Mouse (Mus musculus) testis, adult 2 months (tissue): Measurements from ENCODE around the gene Npm1. TPM values are rescaled to one million over a fixed set of nuclear protein-coding genes. Genes with fewer than 3 reads are reported as not detected.

ENCODE experiments used
- H3K27ac ChIP-seq: fragments of 200-500 bp; 2 replicates; pipeline ENCODE4 v1.5.1; 2012; ENCODE audit warnings: low read depth, low read length; ENCODE audit not compliant: control insufficient read depth, insufficient read depth
- H3K27me3 ChIP-seq: fragments of 200-500 bp; 2 replicates; pipeline ENCODE4 v1.6.1; 2012; ENCODE audit warnings: mild to moderate bottlenecking, low read length, moderate library complexity; ENCODE audit not compliant: control insufficient read depth, insufficient read depth
- H3K36me3 ChIP-seq: fragments of 200-500 bp; 2 replicates; pipeline ENCODE4 v1.6.1; 2012; ENCODE audit warnings: mild to moderate bottlenecking, low read length; ENCODE audit not compliant: control insufficient read depth, insufficient read depth
- H3K4me1 ChIP-seq: fragments of 200-500 bp; 2 replicates; pipeline ENCODE4 v1.6.1; 2012; ENCODE audit warnings: low read length; ENCODE audit not compliant: control insufficient read depth, insufficient read depth
- H3K4me3 ChIP-seq: fragments of 200-500 bp; 2 replicates; pipeline ENCODE4 v1.5.1; 2012; ENCODE audit warnings: low read depth, mild to moderate bottlenecking, low read length, moderate library complexity, mixed read lengths; ENCODE audit not compliant: control insufficient read depth
- CTCF ChIP-seq: fragments of 200-500 bp; IDR thresholded peaks from 2 replicates; pipeline ENCODE4 v1.5.1; 2012; ENCODE audit warnings: low read depth, mild to moderate bottlenecking, inconsistent platforms, low read length, moderate library complexity; ENCODE audit not compliant: control insufficient read depth, insufficient read depth, insufficient replicate concordance
- POLR2A ChIP-seq: fragments of 200-500 bp; IDR thresholded peaks from 2 replicates; pipeline ENCODE4 v1.6.1; 2012; ENCODE audit warnings: low read depth, mild to moderate bottlenecking, inconsistent platforms, low read length, moderate library complexity; ENCODE audit not compliant: control insufficient read depth
- polyA plus RNA-seq: library from polyadenylated mRNA; depleted of rRNA; stranded (reverse); fragments of >200 nt; gene quantifications from 2 replicates; pipeline ENCODE4 v1.2.3, GENCODE M21; 2012

Gene Npm1
- polyA plus RNA-seq, 1 experiment = 114 TPM

DNA sequence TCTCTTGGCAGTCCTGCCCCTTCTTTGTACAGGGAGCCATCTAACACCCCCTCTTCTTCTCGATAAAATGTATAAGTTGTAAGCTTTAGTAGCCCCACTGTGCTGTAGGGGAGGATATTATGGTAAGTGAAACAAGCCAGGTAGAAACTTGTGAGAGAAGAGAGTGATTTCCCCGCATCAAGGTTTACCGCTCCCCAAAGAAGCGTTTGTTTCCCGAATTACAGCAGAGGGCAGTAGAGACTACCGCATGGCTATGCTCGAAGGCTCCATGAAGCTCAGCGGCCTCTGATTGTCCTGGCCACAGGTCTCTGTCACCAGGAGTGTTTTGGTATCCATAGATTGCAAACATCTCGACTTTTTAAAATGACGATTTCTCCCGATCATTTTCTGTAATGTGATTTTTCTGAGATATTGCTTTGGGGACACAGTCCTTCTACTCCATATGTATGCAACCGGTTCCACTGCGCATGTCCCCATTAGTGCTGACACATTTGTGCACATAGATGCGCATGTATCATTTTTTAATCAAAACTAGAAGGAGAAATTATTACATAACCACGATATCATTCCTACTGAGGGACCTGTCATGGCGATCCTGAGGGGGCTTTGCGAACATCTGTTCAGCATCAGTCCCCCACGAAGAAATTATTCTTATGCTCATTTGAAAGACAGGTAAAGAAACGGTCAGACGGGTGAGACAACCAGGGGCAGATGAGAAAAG lies 13.7 kb upstream of the Npm1 start:
- Histone ChIP-seq H3K27ac (no peak overlapping the region), H3K27me3 (no peaks in the 10 kb centered on the region), H3K36me3 (no peaks in the 10 kb centered on the region), H3K4me3 (no peak overlapping the region), H3K4me1 (peaks cover 3% of the 10 kb centered on the region)
- TF ChIP-seq POLR2A (no peak), CTCF (peak; percentile 57; the same call in 1 of the 2 replicates)

DNA sequence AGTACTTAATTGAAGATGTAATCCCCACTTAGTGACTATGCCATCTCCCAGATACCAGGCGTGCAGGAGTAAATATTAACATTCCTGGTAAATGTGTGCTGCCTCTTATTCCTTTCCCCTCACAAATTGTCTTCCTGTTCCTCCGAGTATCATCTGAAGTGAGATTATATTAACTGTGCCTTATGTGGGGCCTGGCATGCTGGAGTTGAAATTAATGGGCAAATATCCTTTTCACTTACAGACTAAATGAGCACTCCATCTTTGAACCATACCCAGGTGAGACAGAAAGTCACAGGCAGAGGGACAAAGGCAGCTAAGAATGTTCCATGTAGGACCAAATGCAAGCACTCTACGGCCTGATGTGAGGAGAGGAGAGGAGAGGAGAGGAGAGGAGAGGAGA lies 12.8 kb upstream of the Npm1 start:
- H3K4me3 ChIP-seq = no peak overlapping the region
- H3K27me3 ChIP-seq = no peaks in the 10 kb centered on the region
- H3K36me3 ChIP-seq = no peaks in the 10 kb centered on the region
- H3K4me1 ChIP-seq = peaks cover 3% of the 10 kb centered on the region
- TF ChIP-seq CTCF (no peak), POLR2A (no peak)
- no peak overlapping the region for H3K27ac ChIP-seq

DNA sequence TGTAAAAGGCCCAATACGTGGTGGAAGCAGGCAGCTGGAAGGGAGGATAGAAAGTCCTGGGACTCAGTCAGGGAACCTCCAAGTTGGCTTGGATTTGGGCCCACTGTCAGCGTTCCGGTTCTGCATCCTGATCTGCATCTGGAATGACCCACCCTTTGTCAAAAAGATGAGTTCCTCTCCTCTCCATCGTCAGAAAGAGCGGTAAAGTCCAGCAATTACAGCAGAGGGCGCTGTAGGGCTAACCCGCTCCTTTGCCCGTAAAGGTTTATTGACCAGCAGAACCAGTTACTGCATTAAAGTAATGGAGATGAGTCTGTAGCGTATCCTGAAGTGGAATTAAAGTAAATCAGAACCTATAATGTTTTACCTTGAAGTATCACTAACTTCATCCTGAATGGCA lies 7.5 kb upstream of the Npm1 start:
- H3K27me3 ChIP-seq = no peaks in the 10 kb centered on the region
- H3K27ac ChIP-seq = no peak overlapping the region
- H3K4me3 ChIP-seq = no peak overlapping the region
- TF ChIP-seq POLR2A (no peak), CTCF (peak; percentile 60; the same call in 1 of the 2 replicates)
- H3K36me3 ChIP-seq = no peaks in the 10 kb centered on the region
- H3K4me1 ChIP-seq = no peaks in the 10 kb centered on the region

DNA sequence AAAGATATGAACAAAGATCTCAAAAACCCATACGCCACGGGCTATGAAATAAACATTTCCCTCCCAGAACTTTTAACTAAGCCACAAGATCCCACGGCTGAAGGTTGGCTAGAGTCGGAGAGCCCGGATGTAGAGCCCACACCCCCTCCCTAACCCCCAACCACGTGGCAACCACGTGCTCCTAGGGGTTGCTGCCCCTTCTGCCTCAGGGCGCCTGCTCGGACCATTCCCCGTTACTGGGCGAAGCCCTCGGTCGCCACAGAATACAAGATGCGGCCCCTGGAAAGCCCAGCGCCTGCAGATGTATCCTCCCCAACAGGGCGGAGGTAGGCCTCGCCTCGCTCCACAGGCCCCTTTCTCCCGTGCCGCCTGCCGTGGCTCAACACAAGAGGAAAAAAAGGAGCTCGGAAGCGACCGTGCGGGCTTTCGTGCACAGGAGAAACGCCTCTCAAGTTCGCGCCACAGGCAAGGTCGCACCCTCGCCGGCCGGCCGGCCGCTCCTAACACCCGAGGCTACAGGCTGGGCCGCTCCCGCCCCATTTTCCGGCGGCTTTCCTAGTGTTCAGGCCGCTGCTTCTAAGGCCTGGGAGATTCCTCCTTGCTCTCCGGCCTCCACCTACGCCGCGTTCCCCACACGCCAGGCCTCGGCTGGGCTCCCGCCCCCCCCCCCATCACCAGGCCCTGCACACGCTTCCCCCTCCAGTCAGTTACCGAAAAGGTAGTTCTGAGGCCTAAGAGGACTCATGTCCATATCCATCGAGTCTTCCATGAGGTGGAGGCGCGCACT lies 602 bp downstream of the Npm1 start:
- Histone ChIP-seq H3K4me3 (peak overlapping the region; percentile 94), H3K36me3 (no peaks in the 10 kb centered on the region), H3K27ac (peak overlapping the region; percentile 87), H3K27me3 (no peaks in the 10 kb centered on the region), H3K4me1 (no peaks in the 10 kb centered on the region)
- TF ChIP-seq POLR2A (peak; percentile 48; the same call in 1 of the 2 replicates), CTCF (no peak)

DNA sequence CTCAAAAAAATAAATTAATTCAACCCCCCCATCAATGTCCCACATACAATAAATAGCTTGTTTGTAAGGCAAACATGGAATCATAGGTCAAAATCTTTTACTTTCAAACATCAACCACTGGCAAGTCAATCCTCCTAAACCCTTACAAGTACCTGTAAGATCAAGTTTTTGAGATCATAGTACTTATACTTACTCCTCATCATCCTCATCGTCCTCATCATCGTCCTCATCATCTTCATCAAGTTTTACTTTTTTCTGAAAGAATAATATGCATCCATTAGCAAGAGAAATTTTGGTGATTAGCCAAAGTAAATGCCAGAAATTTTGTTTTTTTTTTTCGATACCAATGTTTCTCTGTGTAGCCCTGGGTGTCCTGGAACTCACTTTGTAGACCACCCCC lies 3.3 kb downstream of the Npm1 start:
- TF ChIP-seq CTCF (no peak), POLR2A (no peak)
- H3K36me3 ChIP-seq = no peaks in the 10 kb centered on the region
- H3K4me3 ChIP-seq = no peak overlapping the region
- no peak overlapping the region for H3K27ac ChIP-seq
- H3K27me3 ChIP-seq = no peaks in the 10 kb centered on the region
- no peaks in the 10 kb centered on the region for H3K4me1 ChIP-seq

DNA sequence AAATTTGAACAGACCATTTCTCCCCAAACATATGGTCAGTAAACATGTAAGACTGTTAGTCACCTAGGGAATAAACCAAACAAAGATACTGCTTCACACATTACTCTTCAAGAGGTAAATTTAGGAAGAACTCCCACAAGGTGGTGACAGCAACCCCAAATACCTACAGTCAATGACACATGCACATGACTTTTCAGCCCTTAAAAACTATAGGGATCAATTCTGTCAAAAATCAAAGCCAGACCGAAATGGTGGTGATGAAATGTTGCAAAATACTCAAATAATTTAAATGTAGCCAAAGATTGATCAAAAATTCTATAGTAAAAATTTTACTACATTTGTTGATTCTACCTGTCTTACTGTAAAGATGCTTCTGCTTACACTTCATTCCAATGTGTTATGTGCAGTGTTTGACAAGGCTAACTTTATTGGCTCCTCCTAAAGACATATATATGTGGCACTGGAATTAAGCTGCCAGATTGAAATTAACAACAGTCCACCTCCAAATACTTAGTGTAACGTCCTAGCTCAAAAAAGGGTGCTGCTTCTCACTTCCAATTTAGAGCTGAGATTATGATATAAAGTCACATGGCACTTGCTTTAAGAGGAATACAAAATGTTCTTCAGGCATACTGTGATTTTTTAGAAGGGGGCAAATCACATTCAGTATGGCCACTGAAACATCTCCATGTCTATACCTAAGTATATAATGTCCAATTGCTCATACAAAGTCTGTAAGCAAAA lies 5.4 kb downstream of the Npm1 start:
- H3K36me3 ChIP-seq = no peaks in the 10 kb centered on the region

DNA sequence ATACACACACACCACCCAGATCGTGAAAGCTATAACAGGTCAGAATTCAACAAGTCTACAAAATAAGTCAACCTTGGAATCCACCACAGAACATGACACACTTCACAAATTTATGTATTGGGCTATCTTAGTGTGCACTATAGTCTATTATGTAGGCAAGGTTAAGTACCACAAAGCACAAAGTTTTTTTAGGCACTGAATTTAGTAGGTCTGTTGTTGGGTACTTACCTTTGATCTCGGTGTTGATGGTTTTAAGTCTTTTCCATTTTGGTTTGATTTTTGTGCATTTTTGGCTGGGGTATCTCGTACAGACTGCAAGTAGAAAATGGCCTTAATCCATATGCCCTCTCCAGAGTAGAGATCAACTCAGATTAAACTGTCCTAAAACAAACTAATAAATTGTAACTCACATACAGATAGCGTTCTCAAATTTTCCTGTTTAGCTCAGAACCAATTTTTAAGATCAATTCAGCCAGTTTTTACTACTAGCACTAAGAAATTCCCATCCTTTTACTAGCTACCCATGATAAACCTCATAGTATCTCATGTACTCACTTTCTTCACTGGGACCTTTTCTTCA lies 6.5 kb downstream of the Npm1 start:
- TF ChIP-seq POLR2A (no peak), CTCF (no peak)
- Histone ChIP-seq H3K4me3 (no peak overlapping the region), H3K27me3 (no peaks in the 10 kb centered on the region), H3K4me1 (no peaks in the 10 kb centered on the region), H3K36me3 (no peaks in the 10 kb centered on the region), H3K27ac (no peak overlapping the region)

More for the DNA sequence above, 5.4 kb downstream of the Npm1 start:
- Histone ChIP-seq H3K4me1 (no peaks in the 10 kb centered on the region), H3K27ac (no peak overlapping the region), H3K27me3 (no peaks in the 10 kb centered on the region), H3K4me3 (no peak overlapping the region)
- TF ChIP-seq CTCF (no peak), POLR2A (no peak)
